Mouse (Mus musculus): ENCODE results near the gene Ssh3. TPM values are rescaled to one million over a fixed set of nuclear protein-coding genes. Genes with fewer than 3 reads are reported as not detected.

Gene Ssh3
- polyA plus RNA-seq, 1 experiment, result 9.2 TPM

- Histone ChIP-seq H3K9me3 (replicated peaks; ENCODE audit: control insufficient read depth, insufficient read depth, low read length, poor library complexity, severe bottlenecking) (no peaks in the 10 kb centered on the region), H3K4me1 (ENCODE audit: control insufficient read depth, insufficient read depth, low read length) (no peaks in the 10 kb centered on the region), H3K9ac (ENCODE audit: low read depth, poor library complexity, severe bottlenecking) (peak overlapping the region; percentile 97), H3K36me3 (ENCODE audit: control insufficient read depth, insufficient read depth, low read length, poor library complexity, severe bottlenecking) (no peaks in the 10 kb centered on the region), H3K27me3 (ENCODE audit: control insufficient read depth, insufficient read depth, low read length, poor library complexity, severe bottlenecking) (no peaks in the 10 kb centered on the region), H3K4me3 (ENCODE audit: low read depth, low read length) (peak overlapping the region; percentile 83), H3K27ac (ENCODE audit: insufficient read depth, low read length) (no peak overlapping the region)
- no peak for TF ChIP-seq EP300 (IDR thresholded peaks at IDR 0.05; ENCODE audit: insufficient read depth, low read depth, low read length)
- no peak for TF ChIP-seq POLR2A (IDR thresholded peaks at IDR 0.05; ENCODE audit: insufficient read depth, low read length)
- no peak for TF ChIP-seq CTCF (IDR thresholded peaks at IDR 0.05; ENCODE audit: low read depth, low read length)
Observed at GRCm38 (mm10) chr19:4305491-4306189, 36.7 kb upstream of the Ssh3 start.

- Histone ChIP-seq H3K36me3 (ENCODE audit: control insufficient read depth, insufficient read depth, low read length, poor library complexity, severe bottlenecking) (no peaks in the 10 kb centered on the region), H3K9ac (ENCODE audit: low read depth, poor library complexity, severe bottlenecking) (peak overlapping the region; percentile 97), H3K27ac (ENCODE audit: insufficient read depth, low read length) (no peak overlapping the region), H3K9me3 (replicated peaks; ENCODE audit: control insufficient read depth, insufficient read depth, low read length, poor library complexity, severe bottlenecking) (no peaks in the 10 kb centered on the region), H3K27me3 (ENCODE audit: control insufficient read depth, insufficient read depth, low read length, poor library complexity, severe bottlenecking) (no peaks in the 10 kb centered on the region), H3K4me3 (ENCODE audit: low read depth, low read length) (peak overlapping the region; percentile 83), H3K4me1 (ENCODE audit: control insufficient read depth, insufficient read depth, low read length) (peaks cover 2% of the 10 kb centered on the region)
- TF ChIP-seq CTCF (IDR thresholded peaks at IDR 0.05; ENCODE audit: low read depth, low read length), result no peak
- no peak for TF ChIP-seq POLR2A (IDR thresholded peaks at IDR 0.05; ENCODE audit: insufficient read depth, low read length)
- TF ChIP-seq EP300 (IDR thresholded peaks at IDR 0.05; ENCODE audit: insufficient read depth, low read depth, low read length), result no peak
Observed at GRCm38 (mm10) chr19:4304871-4305321, 35.9 kb upstream of the Ssh3 start.

- H3K4me3 ChIP-seq (ENCODE audit: low read depth, low read length), result no peak overlapping the region
- no peak overlapping the region for H3K9ac ChIP-seq (ENCODE audit: low read depth, poor library complexity, severe bottlenecking)
- H3K27me3 ChIP-seq (ENCODE audit: control insufficient read depth, insufficient read depth, low read length, poor library complexity, severe bottlenecking), result no peaks in the 10 kb centered on the region
- no peaks in the 10 kb centered on the region for H3K9me3 ChIP-seq (replicated peaks; ENCODE audit: control insufficient read depth, insufficient read depth, low read length, poor library complexity, severe bottlenecking)
- TF ChIP-seq CTCF (IDR thresholded peaks at IDR 0.05; ENCODE audit: low read depth, low read length), result no peak
- no peak for TF ChIP-seq EP300 (IDR thresholded peaks at IDR 0.05; ENCODE audit: insufficient read depth, low read depth, low read length)
- TF ChIP-seq POLR2A (IDR thresholded peaks at IDR 0.05; ENCODE audit: insufficient read depth, low read length), result no peak
- no peak overlapping the region for H3K27ac ChIP-seq (ENCODE audit: insufficient read depth, low read length)
- peaks cover 2% of the 10 kb centered on the region for H3K4me1 ChIP-seq (ENCODE audit: control insufficient read depth, insufficient read depth, low read length)
- H3K36me3 ChIP-seq (ENCODE audit: control insufficient read depth, insufficient read depth, low read length, poor library complexity, severe bottlenecking), result no peaks in the 10 kb centered on the region
Observed at GRCm38 (mm10) chr19:4304251-4304821, 35.4 kb upstream of the Ssh3 start.

GRCm38 (mm10) chr19:4303640-4303995, 34.6 kb upstream of the Ssh3 start:
- peaks cover 2% of the 10 kb centered on the region for H3K4me1 ChIP-seq (ENCODE audit: control insufficient read depth, insufficient read depth, low read length)
- H3K27ac ChIP-seq (ENCODE audit: insufficient read depth, low read length), result no peak overlapping the region
- no peak overlapping the region for H3K9ac ChIP-seq (ENCODE audit: low read depth, poor library complexity, severe bottlenecking)
- H3K36me3 ChIP-seq (ENCODE audit: control insufficient read depth, insufficient read depth, low read length, poor library complexity, severe bottlenecking), result no peaks in the 10 kb centered on the region
- H3K27me3 ChIP-seq (ENCODE audit: control insufficient read depth, insufficient read depth, low read length, poor library complexity, severe bottlenecking), result no peaks in the 10 kb centered on the region
- no peaks in the 10 kb centered on the region for H3K9me3 ChIP-seq (replicated peaks; ENCODE audit: control insufficient read depth, insufficient read depth, low read length, poor library complexity, severe bottlenecking)
- H3K4me3 ChIP-seq (ENCODE audit: low read depth, low read length), result no peak overlapping the region
- TF ChIP-seq CTCF (IDR thresholded peaks at IDR 0.05; ENCODE audit: low read depth, low read length) (no peak), POLR2A (IDR thresholded peaks at IDR 0.05; ENCODE audit: insufficient read depth, low read length) (no peak), EP300 (IDR thresholded peaks at IDR 0.05; ENCODE audit: insufficient read depth, low read depth, low read length) (no peak)

- Histone ChIP-seq H3K36me3 (ENCODE audit: control insufficient read depth, insufficient read depth, low read length, poor library complexity, severe bottlenecking) (no peaks in the 10 kb centered on the region), H3K27ac (ENCODE audit: insufficient read depth, low read length) (no peak overlapping the region), H3K9ac (ENCODE audit: low read depth, poor library complexity, severe bottlenecking) (no peak overlapping the region), H3K9me3 (replicated peaks; ENCODE audit: control insufficient read depth, insufficient read depth, low read length, poor library complexity, severe bottlenecking) (no peaks in the 10 kb centered on the region), H3K4me1 (ENCODE audit: control insufficient read depth, insufficient read depth, low read length) (peaks cover 2% of the 10 kb centered on the region), H3K27me3 (ENCODE audit: control insufficient read depth, insufficient read depth, low read length, poor library complexity, severe bottlenecking) (no peaks in the 10 kb centered on the region), H3K4me3 (ENCODE audit: low read depth, low read length) (no peak overlapping the region)
- TF ChIP-seq EP300 (IDR thresholded peaks at IDR 0.05; ENCODE audit: insufficient read depth, low read depth, low read length) (no peak), CTCF (IDR thresholded peaks at IDR 0.05; ENCODE audit: low read depth, low read length) (no peak), POLR2A (IDR thresholded peaks at IDR 0.05; ENCODE audit: insufficient read depth, low read length) (no peak)
Observed at GRCm38 (mm10) chr19:4302936-4303639, 34.1 kb upstream of the Ssh3 start.
